Mouse (Mus musculus) CH12.LX (cell line): Measurements from ENCODE around the gene Aldoc. TPM values are rescaled to one million over a fixed set of nuclear protein-coding genes. Genes with fewer than 3 reads are reported as not detected.

Source experiments
- DNase-seq: peaks from one replicate; pipeline ENCODE4 v3.0.0-alpha.2; 2013; ENCODE audit errors: extremely low read depth
- H3K27ac ChIP-seq: 2 replicates; pipeline ENCODE4 v1.5.1; 2012; ENCODE audit warnings: low read depth, mild to moderate bottlenecking, control low read depth, moderate library complexity; ENCODE audit not compliant: insufficient read depth
- H3K27me3 ChIP-seq: replicated peaks from 2 replicates; pipeline ENCODE3; 2012; ENCODE audit warnings: inconsistent platforms
- H3K36me3 ChIP-seq, 2 experiments: replicated peaks in 1 of 2; 2 replicates each; pipeline versions ENCODE3 to v1.6.1; 2012; ENCODE audit warnings: inconsistent platforms in 1 of 2, low read length in 1 of 2, mild to moderate bottlenecking in 1 of 2, mixed read lengths in 1 of 2, moderate library complexity in 1 of 2; ENCODE audit not compliant: control insufficient read depth in 1 of 2, insufficient read depth in 1 of 2
- H3K4me1 ChIP-seq, 2 experiments: 2 replicates each; pipeline ENCODE4 v1.6.1; 2012; ENCODE audit warnings: inconsistent platforms in 1 of 2, moderate library complexity in 1 of 2; ENCODE audit not compliant: insufficient read depth in 2 of 2, control insufficient read depth in 1 of 2
- H3K4me2 ChIP-seq: 2 replicates; pipeline ENCODE4 v1.6.1; 2012; ENCODE audit warnings: low read depth, mild to moderate bottlenecking, control low read depth; ENCODE audit not compliant: poor library complexity, insufficient read depth, severe bottlenecking
- H3K4me3 ChIP-seq, 3 experiments: fragments of 150-350 bp in 1 of 3; sonication (generic) in 1 of 3; replicated peaks in 1 of 3; 2 replicates each; pipeline versions ENCODE3 to v1.5.1; 2011 to 2012; ENCODE audit warnings: low read depth in 2 of 3, low read length in 2 of 3, mild to moderate bottlenecking in 2 of 3, moderate library complexity in 2 of 3, control low read depth in 1 of 3, improper control_type of control experiment in 1 of 3, inconsistent platforms in 1 of 3, mixed read lengths in 1 of 3; ENCODE audit not compliant: poor library complexity in 1 of 3
- H3K79me2 ChIP-seq: replicated peaks from 2 replicates; pipeline ENCODE4 v1.6.1; 2012; ENCODE audit warnings: mild to moderate bottlenecking, moderate library complexity; ENCODE audit not compliant: control insufficient read depth, poor library complexity, insufficient read depth, severe bottlenecking; ENCODE audit errors: extremely low read depth
- H3K9ac ChIP-seq: 2 replicates; pipeline ENCODE4 v1.6.1; 2012; ENCODE audit warnings: low read depth, mild to moderate bottlenecking, control low read depth, moderate library complexity; ENCODE audit not compliant: insufficient read depth
- H3K9me3 ChIP-seq: replicated peaks from 2 replicates; pipeline ENCODE3; 2012; ENCODE audit warnings: low read length, inconsistent platforms, mixed read lengths
- CHD1 ChIP-seq: IDR thresholded peaks from 2 replicates; pipeline ENCODE4 v1.6.1; 2012; ENCODE audit warnings: low read depth, low read length, improper control_type of control experiment, inconsistent platforms
- CHD2 ChIP-seq: IDR thresholded peaks from 2 replicates; pipeline ENCODE4 v1.6.1; 2011; ENCODE audit warnings: low read length, improper control_type of control experiment
- ELF1 ChIP-seq: IDR thresholded peaks from 2 replicates; pipeline ENCODE4 v1.6.1; 2014; ENCODE audit warnings: low read depth, mild to moderate bottlenecking, inconsistent platforms, low read length, improper control_type of control experiment
- ETS1 ChIP-seq: conservative IDR thresholded peaks from 2 replicates; pipeline ENCODE4 v1.6.1; 2012; ENCODE audit warnings: low read depth, mild to moderate bottlenecking, inconsistent platforms, low read length, improper control_type of control experiment, moderate library complexity
- GABPA ChIP-seq: IDR thresholded peaks from 2 replicates; pipeline ENCODE4 v1.6.1; 2012; ENCODE audit warnings: low read depth, low read length, improper control_type of control experiment, inconsistent platforms; ENCODE audit not compliant: insufficient replicate concordance
- JUND ChIP-seq: conservative IDR thresholded peaks from 2 replicates; pipeline ENCODE4 v1.6.1; 2011; ENCODE audit warnings: low read depth, low read length, improper control_type of control experiment
- KAT2A ChIP-seq: IDR thresholded peaks from 2 replicates; pipeline ENCODE4 v1.6.1; 2012; ENCODE audit warnings: low read length, improper control_type of control experiment, inconsistent platforms; ENCODE audit not compliant: insufficient replicate concordance
- MAX ChIP-seq: IDR thresholded peaks from 2 replicates; pipeline ENCODE4 v1.6.1; 2011; ENCODE audit warnings: low read length, improper control_type of control experiment
- MAZ ChIP-seq: IDR thresholded peaks from 2 replicates; pipeline ENCODE4 v1.6.1; 2012; ENCODE audit warnings: low read depth, mild to moderate bottlenecking, inconsistent platforms, low read length, improper control_type of control experiment, moderate library complexity
- MEF2A ChIP-seq: IDR thresholded peaks from 2 replicates; pipeline ENCODE4 v1.6.1; 2014; ENCODE audit warnings: low read depth, mild to moderate bottlenecking, inconsistent platforms, low read length, improper control_type of control experiment, borderline replicate concordance
- NRF1 ChIP-seq: IDR thresholded peaks from 2 replicates; pipeline ENCODE4 v1.6.1; 2014; ENCODE audit warnings: low read depth, mild to moderate bottlenecking, inconsistent platforms, low read length, improper control_type of control experiment, moderate library complexity
- RCOR1 ChIP-seq: conservative IDR thresholded peaks from 2 replicates; pipeline ENCODE4 v1.6.1; 2012; ENCODE audit warnings: low read depth, mild to moderate bottlenecking, inconsistent platforms, low read length, improper control_type of control experiment
- UBTF ChIP-seq: IDR thresholded peaks from 2 replicates; pipeline ENCODE4 v1.6.1; 2012; ENCODE audit warnings: low read depth, mild to moderate bottlenecking, inconsistent platforms, low read length, improper control_type of control experiment, moderate library complexity
- USF2 ChIP-seq: conservative IDR thresholded peaks from 2 replicates; pipeline ENCODE4 v1.6.1; 2011; ENCODE audit warnings: low read depth, low read length, improper control_type of control experiment
- ZNF384 ChIP-seq: IDR thresholded peaks from 2 replicates; pipeline ENCODE4 v1.6.1; 2012; ENCODE audit warnings: low read depth, low read length, improper control_type of control experiment, inconsistent platforms
- dilution Hi-C: fragments of 300-500 bp; cut with MboI; formaldehyde crosslinking; loops from 2 replicates; pipeline ENCODE4 v1.14.3; 2020; ENCODE audit warnings: low sequenced_read_pairs; ENCODE audit not compliant: extremely low pct_unique_long_range_greater_than_20kb, extremely low pct_ligation_motif_present
- in situ Hi-C: fragments of 300-500 bp; cut with MboI; formaldehyde crosslinking; loops from 3 replicates; pipeline ENCODE4 v1.14.3; 2019; ENCODE audit warnings: low sequenced_read_pairs, low pct_ligation_motif_present, low pct_unique_long_range_greater_than_20kb, mixed read lengths
- polyA plus RNA-seq: library from polyadenylated mRNA; unstranded; fragments of >175 nt; gene quantifications from 2 replicates; pipeline ENCODE4 v1.2.1, GENCODE M21; 2012; ENCODE audit warnings: low read depth; ENCODE audit not compliant: insufficient read length
- total RNA-seq, 2 experiments: library from RNA; depleted of rRNA; stranded (reverse); fragments of 300-350 nt in 1 of 2; fragments of >200 nt in 1 of 2; gene quantifications; 2 replicates each; pipeline ENCODE4 v1.2.3; 2012 to 2014

Aldoc gene
- total and polyA plus RNA-seq, 3 experiments = 25.0 to 119 (median 90.2) TPM

GRCm38 (mm10) chr11:78337040-78337439 lies 14.3 kb downstream of the Aldoc start:
- H3K36me3 ChIP-seq = peaks cover 64 to 90% of the 10 kb centered on the region in 2 experiments
- peaks cover 4% of the 10 kb centered on the region for H3K9me3 ChIP-seq
- TF ChIP-seq KAT2A = no peak
- TF ChIP-seq, all 38 proteins: peak for 0
- no peak for DNase-seq
- Histone ChIP-seq H3K4me3 (no peak overlapping the region), H3K9ac (no peak overlapping the region), H3K4me2 (no peak overlapping the region), H3K27ac (no peak overlapping the region), H3K4me1 (no peaks in the 10 kb centered on the region), H3K79me2 (no peaks in the 10 kb centered on the region), H3K27me3 (no peaks in the 10 kb centered on the region)
- in situ Hi-C loops = no loop called here
- dilution Hi-C loops = no loop called here

GRCm38 (mm10) chr11:78341702-78342101 lies 18.9 kb downstream of the Aldoc start:
- peaks cover 37 to 54% of the 10 kb centered on the region in 2 experiments for H3K36me3 ChIP-seq
- TF ChIP-seq MAX (no peak), MAZ (no peak), RCOR1 (no peak), GABPA (no peak), ZNF384 (no peak), JUND (no peak), KAT2A (no peak), USF2 (no peak), CHD2 (no peak), ETS1 (no peak), ELF1 (no peak), CHD1 (no peak), MEF2A (no peak), UBTF (no peak), NRF1 (no peak)
- H3K9ac ChIP-seq = no peak overlapping the region
- H3K27me3 ChIP-seq = no peaks in the 10 kb centered on the region
- peaks cover 13 to 27% of the 10 kb centered on the region in 2 experiments for H3K4me1 ChIP-seq
- H3K9me3 ChIP-seq = no peaks in the 10 kb centered on the region
- H3K4me3 ChIP-seq = no peak overlapping the region
- H3K27ac ChIP-seq = no peak overlapping the region
- dilution Hi-C loops (no loop called here), in situ Hi-C loops (no loop called here)
- H3K4me2 ChIP-seq = no peak overlapping the region
- no peak for DNase-seq
- H3K79me2 ChIP-seq = peaks cover 8% of the 10 kb centered on the region
